Comparison of ENCODE assay signal across 8 mouse cellular contexts in the genomic region with DNA sequence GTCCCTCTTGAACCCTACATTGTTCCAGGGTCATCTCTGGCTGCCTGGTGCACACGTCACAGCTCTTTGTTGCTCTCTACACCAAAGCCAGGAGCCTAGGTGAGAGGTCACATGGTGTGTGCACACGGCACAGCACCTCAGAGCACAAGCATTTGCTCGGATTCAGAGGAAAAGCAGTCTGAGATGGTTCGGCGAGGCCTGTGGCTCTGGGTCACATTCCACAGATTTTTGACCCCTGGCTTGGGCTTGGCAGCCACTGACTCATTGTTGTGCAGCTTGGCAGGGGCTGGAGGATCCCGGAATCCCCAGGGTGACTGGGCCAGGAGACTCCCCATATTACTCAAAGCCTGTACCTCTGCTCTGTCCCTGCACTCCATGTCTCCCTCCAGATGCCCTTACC. TPM values are rescaled to one million over a fixed set of nuclear protein-coding genes. Genes with fewer than 3 reads are reported as not detected.
DNase-seq lines count a peak whose midpoint lies in the region; ATAC-seq lines count a peak whose summit lies in the region.

No protein-coding gene starts in this region.

- peaks cover 5% of the 10 kb centered on the region; the same call in 1 of the 2 replicates for H3K36me3 ChIP-seq in midbrain, embryonic 12.5 days
- H3K36me3 ChIP-seq in midbrain, embryonic 15.5 days (replicated peaks): no peaks in the 10 kb centered on the region
- H3K36me3 ChIP-seq in embryonic facial prominence, embryonic 11.5 days (replicated peaks; ENCODE audit: control insufficient read depth, insufficient read depth, low read depth, low read length): no peaks in the 10 kb centered on the region; the same call in 1 of the 2 replicates
- no peaks in the 10 kb centered on the region; the same call in 1 of the 2 replicates for H3K36me3 ChIP-seq in lung, embryonic 15.5 days

- DNase-seq in embryonic facial prominence, embryonic 11.5 days (ENCODE audit: low spot score): peak; percentile 55
- peak; percentile 70 for DNase-seq in heart, postnatal 25 days (ENCODE audit: low spot score)
- DNase-seq in layer of hippocampus, postnatal 10 days (ENCODE audit: low spot score in 2 of 2): no peak
- DNase-seq in layer of hippocampus, postnatal 14 days (ENCODE audit: low spot score in 2 of 2): no peak

- 9% methylated on average over 6 of the region's 6 CpGs for WGBS in midbrain, embryonic 12.5 days
- 20% methylated on average over 6 of the region's 6 CpGs for WGBS in midbrain, embryonic 15.5 days
- 6% methylated on average over 6 of the region's 6 CpGs for WGBS in embryonic facial prominence, embryonic 11.5 days
- 14% methylated on average over 6 of the region's 6 CpGs for WGBS in lung, embryonic 15.5 days

- peaks cover 38% of the 10 kb centered on the region for H3K4me1 ChIP-seq in midbrain, embryonic 12.5 days
- peaks cover 20% of the 10 kb centered on the region for H3K4me1 ChIP-seq in midbrain, embryonic 15.5 days
- no peaks in the 10 kb centered on the region for H3K4me1 ChIP-seq in embryonic facial prominence, embryonic 11.5 days (ENCODE audit: control insufficient read depth, insufficient read depth, low read length)
- peaks cover 33% of the 10 kb centered on the region for H3K4me1 ChIP-seq in lung, embryonic 15.5 days

- H3K4me3 ChIP-seq in midbrain, embryonic 12.5 days: no peak overlapping the region
- no peak overlapping the region for H3K4me3 ChIP-seq in midbrain, embryonic 15.5 days
- H3K4me3 ChIP-seq in embryonic facial prominence, embryonic 11.5 days (ENCODE audit: low read depth, low read length): no peak overlapping the region
- H3K4me3 ChIP-seq in lung, embryonic 15.5 days: no peak overlapping the region

- H3K9me3 ChIP-seq in midbrain, embryonic 12.5 days: no peaks in the 10 kb centered on the region
- H3K9me3 ChIP-seq in midbrain, embryonic 15.5 days: no peaks in the 10 kb centered on the region
- no peaks in the 10 kb centered on the region for H3K9me3 ChIP-seq in embryonic facial prominence, embryonic 11.5 days (replicated peaks; ENCODE audit: control insufficient read depth, low read length)
- no peaks in the 10 kb centered on the region for H3K9me3 ChIP-seq in lung, embryonic 15.5 days

- H3K27ac ChIP-seq in midbrain, embryonic 12.5 days (replicated peaks): 0 out of 2 replicates have a peak overlapping the region, but pooled peaks have one; percentile 6
- no peak overlapping the region for H3K27ac ChIP-seq in midbrain, embryonic 15.5 days
- no peak overlapping the region for H3K27ac ChIP-seq in embryonic facial prominence, embryonic 11.5 days (replicated peaks; ENCODE audit: low read depth, low read length)
- peak overlapping the region; percentile 71 for H3K27ac ChIP-seq in lung, embryonic 15.5 days

- intact Hi-C loops in heart, postnatal 25 days (cut with DNase I): no loop called here

- no peak overlapping the region for H3K4me2 ChIP-seq in midbrain, embryonic 12.5 days (replicated peaks)
- H3K4me2 ChIP-seq in midbrain, embryonic 15.5 days: no peak overlapping the region
- H3K4me2 ChIP-seq in embryonic facial prominence, embryonic 11.5 days (ENCODE audit: low read depth, low read length): no peak overlapping the region
- H3K4me2 ChIP-seq in lung, embryonic 15.5 days: no peak overlapping the region

- no peaks in the 10 kb centered on the region for H3K27me3 ChIP-seq in midbrain, embryonic 12.5 days
- H3K27me3 ChIP-seq in midbrain, embryonic 15.5 days (replicated peaks): no peaks in the 10 kb centered on the region
- no peaks in the 10 kb centered on the region for H3K27me3 ChIP-seq in embryonic facial prominence, embryonic 11.5 days (ENCODE audit: control insufficient read depth, insufficient read depth, low read length)
- H3K27me3 ChIP-seq in lung, embryonic 15.5 days: no peaks in the 10 kb centered on the region

- ATAC-seq in midbrain, embryonic 12.5 days (ENCODE audit: low FRiP score, low read depth): no peak
- no peak for ATAC-seq in midbrain, embryonic 15.5 days (replicated peaks)
- ATAC-seq in embryonic facial prominence, embryonic 11.5 days (replicated peaks; ENCODE audit: insufficient number of reproducible peaks, low FRiP score, low TSS enrichment, low read depth): peak; percentile 24; the same call in 1 of the 2 replicates
- ATAC-seq in lung, embryonic 15.5 days (ENCODE audit: borderline replicate concordance, extremely low read depth, low FRiP score, low TSS enrichment): peak; percentile 69; the same call in 1 of the 2 replicates
- no peak for ATAC-seq in erythroblast, adult 5-6 weeks (replicated peaks; ENCODE audit: low FRiP score, poor library complexity, severe bottlenecking)

- H3K9ac ChIP-seq in midbrain, embryonic 12.5 days (replicated peaks): no peak overlapping the region
- no peak overlapping the region for H3K9ac ChIP-seq in midbrain, embryonic 15.5 days
- H3K9ac ChIP-seq in embryonic facial prominence, embryonic 11.5 days (replicated peaks; ENCODE audit: low read length): no peak overlapping the region
- no peak overlapping the region for H3K9ac ChIP-seq in lung, embryonic 15.5 days

RNA-seq across cellular contexts. Expression of a gene that starts 34.8 kb away (rescaled TPM):
- 82.6 and 96.0 TPM in 2 replicates for polyA plus RNA-seq in midbrain, embryonic 12.5 days (2016; fragmentation: Nextera tagmentation; extraction: Ambion mirVana)
- 56.0 and 66.1 TPM in 2 replicates for polyA plus RNA-seq in midbrain, embryonic 15.5 days (2015; fragmentation: Nextera tagmentation; extraction: Ambion mirVana)
- polyA plus RNA-seq in embryonic facial prominence, embryonic 11.5 days (2014; fragmentation: Nextera tagmentation; extraction: Ambion mirVana): 111 and 117 TPM in 2 replicates
- total RNA-seq in heart, postnatal 25 days (2021): 1 to 10 TPM; 3.4 to 4.3 TPM
- polyA plus RNA-seq in lung, embryonic 15.5 days (2015; fragmentation: Nextera tagmentation; extraction: Ambion mirVana): 124 and 129 TPM in 2 replicates
- 0.38 and 1.9 TPM in 2 replicates for total RNA-seq in erythroblast, adult 5-6 weeks (2015; ENCODE audit: low replicate concordance)
- total RNA-seq in erythroblast, adult 5-6 weeks (2017; ENCODE audit: low replicate concordance): 0.14 and 1.9 TPM in 2 replicates
- 10 to 100 TPM; 43.8 to 49.7 TPM for total RNA-seq in layer of hippocampus, postnatal 10 days (2021)
- 10 to 100 TPM; 50.3 to 53.0 TPM for total RNA-seq in layer of hippocampus, postnatal 14 days (2021)

Comparison
In these comparisons a context has a peak if more than half of its experiments do, and no peak if none do; other contexts are left out.
1. H3K27ac ChIP-seq: peak in midbrain, embryonic 12.5 days (single experiment) and lung, embryonic 15.5 days (single experiment); none in midbrain, embryonic 15.5 days (single experiment) and embryonic facial prominence, embryonic 11.5 days (single experiment).
2. ATAC-seq: peak in embryonic facial prominence, embryonic 11.5 days (single experiment) and lung, embryonic 15.5 days (single experiment); none in midbrain, embryonic 12.5 days (single experiment), midbrain, embryonic 15.5 days (single experiment) and erythroblast, adult 5-6 weeks (single experiment).
3. DNase-seq: peak in embryonic facial prominence, embryonic 11.5 days (single experiment) and heart, postnatal 25 days (single experiment); none in layer of hippocampus, postnatal 10 days (0 of 2) and layer of hippocampus, postnatal 14 days (0 of 2).
4. RNA of a gene that starts 34.8 kb away (total RNA-seq): 50.3 to 53.0 TPM in layer of hippocampus, postnatal 14 days and 43.8 to 49.7 TPM in layer of hippocampus, postnatal 10 days; 3.4 to 4.3 TPM in heart, postnatal 25 days and 0.14 to 1.9 TPM in erythroblast, adult 5-6 weeks; every median in the first group is over 4 times any median in the second.